ENCODE assay signal across 8 mouse cellular contexts in genomic region chr1:87626344-87626743, GRCm38 (mm10). TPM values are rescaled to one million over a fixed set of nuclear protein-coding genes. Genes with fewer than 3 reads are reported as not detected.
DNase-seq lines count a peak whose midpoint lies in the region; ATAC-seq lines count a peak whose summit lies in the region.

No protein-coding gene starts in this region.

- no peaks in the 10 kb centered on the region for H3K4me1 ChIP-seq in embryonic facial prominence, embryonic 14.5 days (ENCODE audit: control insufficient read depth, insufficient read depth, low read length)
- H3K4me1 ChIP-seq in embryonic facial prominence, embryonic 10.5 days: no peaks in the 10 kb centered on the region
- H3K4me1 ChIP-seq in forebrain, embryonic 10.5 days: 0 out of 2 replicates have a peak, but pooled peaks cover 4% of the 10 kb centered on the region
- H3K4me1 ChIP-seq in forebrain, embryonic 16.5 days (replicated peaks; ENCODE audit: control insufficient read depth, insufficient read depth, low read length): no peaks in the 10 kb centered on the region

- H3K27me3 ChIP-seq in embryonic facial prominence, embryonic 14.5 days (replicated peaks; ENCODE audit: control insufficient read depth, insufficient read depth, low read length): no peaks in the 10 kb centered on the region
- H3K27me3 ChIP-seq in embryonic facial prominence, embryonic 10.5 days (replicated peaks; ENCODE audit: low read depth, poor library complexity, severe bottlenecking): no peaks in the 10 kb centered on the region
- H3K27me3 ChIP-seq in forebrain, embryonic 10.5 days (ENCODE audit: poor library complexity, severe bottlenecking): no peaks in the 10 kb centered on the region
- H3K27me3 ChIP-seq in forebrain, embryonic 16.5 days (replicated peaks; ENCODE audit: control insufficient read depth, insufficient read depth, low read length): no peaks in the 10 kb centered on the region

- H3K27ac ChIP-seq in embryonic facial prominence, embryonic 14.5 days (replicated peaks; ENCODE audit: low read depth, low read length): no peak overlapping the region
- no peak overlapping the region for H3K27ac ChIP-seq in embryonic facial prominence, embryonic 10.5 days (replicated peaks)
- H3K27ac ChIP-seq in forebrain, embryonic 10.5 days: no peak overlapping the region
- H3K27ac ChIP-seq in forebrain, embryonic 16.5 days (ENCODE audit: low read length): no peak overlapping the region

- no peak overlapping the region for H3K9ac ChIP-seq in embryonic facial prominence, embryonic 14.5 days (ENCODE audit: low read depth, low read length)
- no peak overlapping the region for H3K9ac ChIP-seq in forebrain, embryonic 16.5 days (replicated peaks; ENCODE audit: low read depth, low read length)

- H3K9me3 ChIP-seq in embryonic facial prominence, embryonic 14.5 days (ENCODE audit: control insufficient read depth, low read length): no peaks in the 10 kb centered on the region
- H3K9me3 ChIP-seq in embryonic facial prominence, embryonic 10.5 days: no peaks in the 10 kb centered on the region
- H3K9me3 ChIP-seq in forebrain, embryonic 10.5 days: no peaks in the 10 kb centered on the region
- no peaks in the 10 kb centered on the region for H3K9me3 ChIP-seq in forebrain, embryonic 16.5 days (ENCODE audit: control insufficient read depth, low read length)

- H3K4me3 ChIP-seq in embryonic facial prominence, embryonic 14.5 days (ENCODE audit: low read depth, low read length): no peak overlapping the region
- no peak overlapping the region for H3K4me3 ChIP-seq in embryonic facial prominence, embryonic 10.5 days
- no peak overlapping the region for H3K4me3 ChIP-seq in forebrain, embryonic 10.5 days
- no peak overlapping the region for H3K4me3 ChIP-seq in forebrain, embryonic 16.5 days (replicated peaks; ENCODE audit: low read length)

- no peak for ATAC-seq in embryonic facial prominence, embryonic 14.5 days (ENCODE audit: low read depth)
- ATAC-seq in neutrophil, adult 5-6 weeks (ENCODE audit: extremely low read depth, insufficient number of reproducible peaks, low FRiP score, poor library complexity, severe bottlenecking): peak; percentile 93
- ATAC-seq in forebrain, embryonic 16.5 days: no peak

- H3K36me3 ChIP-seq in embryonic facial prominence, embryonic 14.5 days (ENCODE audit: control insufficient read depth, insufficient read depth, low read length): no peaks in the 10 kb centered on the region
- H3K36me3 ChIP-seq in embryonic facial prominence, embryonic 10.5 days (replicated peaks): no peaks in the 10 kb centered on the region
- no peaks in the 10 kb centered on the region for H3K36me3 ChIP-seq in forebrain, embryonic 10.5 days (replicated peaks)
- no peaks in the 10 kb centered on the region for H3K36me3 ChIP-seq in forebrain, embryonic 16.5 days (ENCODE audit: control insufficient read depth, insufficient read depth)

- 41% methylated on average over 2 of the region's 2 CpGs for WGBS in embryonic facial prominence, embryonic 14.5 days
- 58% methylated on average over 2 of the region's 2 CpGs for WGBS in embryonic facial prominence, embryonic 10.5 days
- 59% methylated on average over 2 of the region's 2 CpGs for WGBS in forebrain, embryonic 10.5 days
- WGBS in forebrain, embryonic 16.5 days: 77% methylated on average over 2 of the region's 2 CpGs

- no peak overlapping the region for H3K4me2 ChIP-seq in embryonic facial prominence, embryonic 14.5 days (ENCODE audit: low read depth, low read length)
- no peak overlapping the region for H3K4me2 ChIP-seq in forebrain, embryonic 16.5 days (ENCODE audit: low read length)

- peak; percentile 53 for DNase-seq in embryonic facial prominence, embryonic 14.5 days (ENCODE audit: low spot score)
- no peak for DNase-seq in embryonic facial prominence, embryonic 10.5 days (ENCODE audit: low spot score)
- peak; percentile 59 to 84 for DNase-seq in heart, adult 9 months (ENCODE audit: low spot score in 2 of 2)
- DNase-seq in kidney, postnatal 4 days: peak; percentile 27 to 47
- no peak for DNase-seq in forebrain, embryonic 10.5 days (ENCODE audit: extremely low spot score, low spot score)
- no peak for DNase-seq in urinary bladder, adult 18-20 months (ENCODE audit: low spot score in 2 of 2)

RNA-seq across cellular contexts. Expression of gene Inpp5d, which starts 6.2 kb away (rescaled TPM):
- 7.9 and 11.1 TPM in 2 replicates for polyA plus RNA-seq in embryonic facial prominence, embryonic 14.5 days (2014; fragmentation: Nextera tagmentation; extraction: Ambion mirVana)
- polyA plus RNA-seq in embryonic facial prominence, embryonic 10.5 days (2016; fragmentation: Nextera tagmentation; extraction: Ambion mirVana): 4.0 and 5.3 TPM in 2 replicates
- total RNA-seq in neutrophil, adult 5-6 weeks (2017): 183 and 196 TPM in 2 replicates
- polyA plus RNA-seq in forebrain, embryonic 10.5 days (2016; fragmentation: Nextera tagmentation; extraction: Ambion mirVana): 2.8 and 4.1 TPM in 2 replicates
- 2.8 and 4.3 TPM in 2 replicates for polyA plus RNA-seq in forebrain, embryonic 16.5 days (2015; fragmentation: Nextera tagmentation; extraction: Ambion mirVana)

RNA-seq across cellular contexts. Expression of gene Ngef, which starts 52.7 kb away (rescaled TPM):
- 2.1 and 2.5 TPM in 2 replicates for polyA plus RNA-seq in embryonic facial prominence, embryonic 14.5 days (2014; fragmentation: Nextera tagmentation; extraction: Ambion mirVana)
- 1.7 and 2.5 TPM in 2 replicates for polyA plus RNA-seq in embryonic facial prominence, embryonic 10.5 days (2016; fragmentation: Nextera tagmentation; extraction: Ambion mirVana)
- not detected in 2 replicates for total RNA-seq in neutrophil, adult 5-6 weeks (2017)
- polyA plus RNA-seq in forebrain, embryonic 10.5 days (2016; fragmentation: Nextera tagmentation; extraction: Ambion mirVana): 3.6 and 4.7 TPM in 2 replicates
- 26.3 and 36.4 TPM in 2 replicates for polyA plus RNA-seq in forebrain, embryonic 16.5 days (2015; fragmentation: Nextera tagmentation; extraction: Ambion mirVana)

Comparison
In these comparisons a context has a peak if more than half of its experiments do, and no peak if none do; other contexts are left out.
1. DNase-seq: peak in embryonic facial prominence, embryonic 14.5 days (single experiment), heart, adult 9 months (2 of 2) and kidney, postnatal 4 days (2 of 2); none in embryonic facial prominence, embryonic 10.5 days (single experiment), forebrain, embryonic 10.5 days (single experiment) and urinary bladder, adult 18-20 months (0 of 2).